Mouse (Mus musculus) testis, adult 2 months (tissue): ENCODE measurements around the gene Ppp4c.

Experiments used
- CTCF ChIP-seq: fragments of 200-500 bp; IDR thresholded peaks from 2 replicates; pipeline ENCODE4 v1.5.1; 2012; ENCODE audit warnings: low read depth, mild to moderate bottlenecking, inconsistent platforms, low read length, moderate library complexity; ENCODE audit not compliant: control insufficient read depth, insufficient read depth, insufficient replicate concordance
- POLR2A ChIP-seq: fragments of 200-500 bp; IDR thresholded peaks from 2 replicates; pipeline ENCODE4 v1.6.1; 2012; ENCODE audit warnings: low read depth, mild to moderate bottlenecking, inconsistent platforms, low read length, moderate library complexity; ENCODE audit not compliant: control insufficient read depth

- no peak for TF ChIP-seq CTCF
- TF ChIP-seq POLR2A: no peak
Observed at GRCm38 (mm10) chr7:126761529-126762067, 30.7 kb downstream of the Ppp4c start.
